Mouse (Mus musculus): Measurements from ENCODE around the gene Baz1b. TPM values are rescaled to one million over a fixed set of nuclear protein-coding genes. Genes with fewer than 3 reads are reported as not detected.

The Baz1b gene
- total and polyA plus RNA-seq, 3 experiments: 13.9 to 46.1 (median 42.3) TPM

DNA sequence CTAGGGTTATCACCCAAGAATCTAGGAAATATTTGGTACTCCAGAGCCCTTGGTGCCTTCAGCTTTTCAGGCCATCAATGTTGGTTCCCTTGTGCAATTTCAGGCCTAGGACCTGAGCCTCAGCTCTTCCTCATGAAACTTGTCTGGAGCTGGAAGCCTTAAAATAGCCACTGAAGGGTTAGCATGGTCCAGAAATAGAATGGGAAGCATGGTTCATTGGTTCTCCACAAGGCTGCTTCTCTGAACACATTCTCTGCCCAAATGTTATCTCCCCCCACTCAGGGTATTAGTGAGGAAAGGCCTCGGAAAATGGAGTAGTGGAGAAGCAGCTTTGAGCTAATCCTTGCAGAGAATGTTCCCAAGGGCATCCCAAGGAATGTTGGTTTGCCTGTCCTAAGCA, 54.4 kb downstream of the Baz1b start:
- Histone ChIP-seq H3K79me2 (replicated peaks; ENCODE audit: control insufficient read depth, insufficient read depth, low read length) (no peaks in the 10 kb centered on the region), H3K9ac (ENCODE audit: low read depth, low read length) (no peak overlapping the region), H3K27ac (peak overlapping the region; percentile 36), H3K36me3 (ENCODE audit: control insufficient read depth, insufficient read depth, low read length) (peaks cover 12% of the 10 kb centered on the region), H3K4me3 (no peak overlapping the region), H3K4me1 (ENCODE audit: control insufficient read depth, insufficient read depth, low read length) (peaks cover 2% of the 10 kb centered on the region; the same call in 1 of the 2 replicates), H3K27me3 (ENCODE audit: control insufficient read depth, insufficient read depth, low read length) (no peaks in the 10 kb centered on the region)
- TF ChIP-seq POLR2A (IDR thresholded peaks at IDR 0.05; ENCODE audit: insufficient read depth, low read depth, low read length): no peak
- no peak for TF ChIP-seq EP300 (IDR thresholded peaks at IDR 0.05; ENCODE audit: insufficient read depth, low read depth, low read length)
- TF ChIP-seq CTCF (IDR thresholded peaks at IDR 0.05): no peak
- intact Hi-C loops (cut with DNase I): no loop called here
- WGBS: 48% methylated on average over 1 of the region's 1 CpGs
- DNase-seq: no peak

DNA sequence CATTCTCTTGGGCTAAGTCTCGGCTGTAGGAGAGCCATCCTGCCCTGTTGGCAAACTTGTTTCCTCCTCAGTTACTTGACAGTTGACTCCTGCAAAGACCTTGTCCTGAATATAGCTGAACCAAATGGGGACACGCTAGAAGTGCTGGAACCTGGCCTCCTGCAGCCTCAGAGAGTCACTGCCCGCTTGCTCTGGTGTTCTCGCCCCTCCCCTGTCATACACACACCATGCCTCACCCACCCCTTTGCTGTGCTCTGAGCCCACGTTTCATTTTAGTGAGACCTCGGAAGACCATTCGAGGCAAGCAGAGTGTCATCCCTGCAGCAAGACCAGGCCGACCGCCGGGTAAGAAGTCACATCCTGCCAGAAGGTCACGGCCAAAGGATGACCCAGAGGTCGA, 55.1 kb downstream of the Baz1b start:
- Histone ChIP-seq H3K4me3 (no peak overlapping the region), H3K27me3 (ENCODE audit: control insufficient read depth, insufficient read depth, low read length) (no peaks in the 10 kb centered on the region), H3K36me3 (ENCODE audit: control insufficient read depth, insufficient read depth, low read length) (peaks cover 12% of the 10 kb centered on the region), H3K9ac (ENCODE audit: low read depth, low read length) (no peak overlapping the region), H3K27ac (no peak overlapping the region), H3K79me2 (replicated peaks; ENCODE audit: control insufficient read depth, insufficient read depth, low read length) (no peaks in the 10 kb centered on the region), H3K4me1 (ENCODE audit: control insufficient read depth, insufficient read depth, low read length) (peaks cover 2% of the 10 kb centered on the region; the same call in 1 of the 2 replicates)
- DNase-seq: no peak
- TF ChIP-seq EP300 (IDR thresholded peaks at IDR 0.05; ENCODE audit: insufficient read depth, low read depth, low read length) (no peak), CTCF (IDR thresholded peaks at IDR 0.05) (no peak), POLR2A (IDR thresholded peaks at IDR 0.05; ENCODE audit: insufficient read depth, low read depth, low read length) (no peak)
- 70% methylated on average over 12 of the region's 12 CpGs for WGBS
- intact Hi-C loops (cut with DNase I): no loop called here

DNA sequence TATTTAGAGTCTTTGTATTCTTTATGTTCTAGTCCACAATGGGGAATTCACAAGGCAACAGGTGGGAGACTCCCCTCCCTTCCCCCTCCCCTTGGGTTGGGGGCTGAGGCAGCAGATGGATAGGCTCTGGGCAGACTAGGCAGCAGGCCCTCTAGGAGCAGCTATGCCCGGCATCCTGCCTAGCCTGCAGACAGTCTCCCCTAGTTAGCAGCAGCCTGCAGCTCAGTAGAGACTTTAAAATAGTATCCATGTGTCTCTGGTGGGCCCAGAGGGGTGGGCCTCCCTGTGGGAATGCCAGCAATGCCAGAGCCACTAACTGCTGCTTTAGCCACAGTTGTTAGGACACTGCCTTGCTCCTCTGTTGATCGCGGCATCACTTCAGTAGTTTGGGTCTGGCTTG, 55.5 kb downstream of the Baz1b start:
- no peaks in the 10 kb centered on the region for H3K27me3 ChIP-seq (ENCODE audit: control insufficient read depth, insufficient read depth, low read length)
- no peak overlapping the region for H3K27ac ChIP-seq
- intact Hi-C loops (cut with DNase I): no loop called here
- TF ChIP-seq POLR2A (IDR thresholded peaks at IDR 0.05; ENCODE audit: insufficient read depth, low read depth, low read length): no peak
- no peak for TF ChIP-seq EP300 (IDR thresholded peaks at IDR 0.05; ENCODE audit: insufficient read depth, low read depth, low read length)
- TF ChIP-seq CTCF (IDR thresholded peaks at IDR 0.05): no peak
- H3K79me2 ChIP-seq (replicated peaks; ENCODE audit: control insufficient read depth, insufficient read depth, low read length): no peaks in the 10 kb centered on the region
- H3K36me3 ChIP-seq (ENCODE audit: control insufficient read depth, insufficient read depth, low read length): peaks cover 12% of the 10 kb centered on the region
- DNase-seq: no peak
- 79% methylated on average over 3 of the region's 3 CpGs for WGBS
- no peak overlapping the region for H3K4me3 ChIP-seq
- no peak overlapping the region for H3K9ac ChIP-seq (ENCODE audit: low read depth, low read length)
- H3K4me1 ChIP-seq (ENCODE audit: control insufficient read depth, insufficient read depth, low read length): peaks cover 2% of the 10 kb centered on the region; the same call in 1 of the 2 replicates

DNA sequence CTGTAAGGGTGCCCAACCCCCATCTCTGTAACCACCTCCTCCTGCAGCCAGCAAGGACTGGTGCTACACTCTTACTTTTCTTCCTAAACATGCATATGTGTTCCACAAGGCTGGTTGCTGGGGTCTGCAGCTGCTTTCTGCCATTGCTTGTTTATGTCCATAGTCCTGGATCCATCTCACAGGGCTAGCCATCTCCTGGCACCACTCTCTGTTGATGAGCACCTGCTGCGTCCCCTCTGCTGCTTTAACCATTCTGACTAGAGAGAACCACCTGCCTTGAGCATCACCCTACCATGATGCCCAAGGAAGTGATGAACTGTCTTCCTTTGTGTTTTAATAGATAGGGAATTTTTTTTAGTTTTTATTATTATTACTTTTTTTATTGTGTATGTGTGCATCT, 56.1 kb downstream of the Baz1b start:
- Histone ChIP-seq H3K36me3 (ENCODE audit: control insufficient read depth, insufficient read depth, low read length) (peaks cover 12% of the 10 kb centered on the region), H3K4me3 (no peak overlapping the region), H3K4me1 (ENCODE audit: control insufficient read depth, insufficient read depth, low read length) (peaks cover 2% of the 10 kb centered on the region; the same call in 1 of the 2 replicates), H3K27me3 (ENCODE audit: control insufficient read depth, insufficient read depth, low read length) (no peaks in the 10 kb centered on the region), H3K27ac (no peak overlapping the region), H3K79me2 (replicated peaks; ENCODE audit: control insufficient read depth, insufficient read depth, low read length) (no peaks in the 10 kb centered on the region), H3K9ac (ENCODE audit: low read depth, low read length) (no peak overlapping the region)
- intact Hi-C loops (cut with DNase I): no loop called here
- WGBS: 94% methylated on average over 1 of the region's 1 CpGs
- DNase-seq: no peak
- TF ChIP-seq CTCF (IDR thresholded peaks at IDR 0.05): no peak
- no peak for TF ChIP-seq EP300 (IDR thresholded peaks at IDR 0.05; ENCODE audit: insufficient read depth, low read depth, low read length)
- TF ChIP-seq POLR2A (IDR thresholded peaks at IDR 0.05; ENCODE audit: insufficient read depth, low read depth, low read length): no peak

DNA sequence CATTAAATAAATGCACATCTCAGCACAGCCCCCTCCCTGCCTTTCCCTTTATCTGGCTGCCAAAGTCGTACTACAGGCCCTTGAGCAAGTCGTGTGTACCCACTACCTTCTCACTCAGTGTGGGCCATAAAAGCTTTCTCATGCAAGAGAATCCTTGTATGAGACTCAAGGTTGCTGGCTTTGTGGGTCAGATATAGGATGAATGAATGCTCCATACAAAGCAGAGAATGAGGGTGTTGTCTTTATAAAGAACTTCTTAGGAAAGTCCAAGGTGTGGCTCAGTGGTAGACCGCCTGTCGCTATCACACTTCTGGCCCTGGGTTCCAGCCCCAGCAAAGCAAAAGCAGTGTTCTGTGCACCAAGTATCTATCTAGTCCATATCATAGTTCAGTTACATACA, 59.5 kb downstream of the Baz1b start:
- no peak for TF ChIP-seq CTCF (IDR thresholded peaks at IDR 0.05)
- no peak for TF ChIP-seq POLR2A (IDR thresholded peaks at IDR 0.05; ENCODE audit: insufficient read depth, low read depth, low read length)
- peaks cover 2% of the 10 kb centered on the region for H3K36me3 ChIP-seq (ENCODE audit: control insufficient read depth, insufficient read depth, low read length)
- no peaks in the 10 kb centered on the region for H3K27me3 ChIP-seq (ENCODE audit: control insufficient read depth, insufficient read depth, low read length)
- H3K4me1 ChIP-seq (ENCODE audit: control insufficient read depth, insufficient read depth, low read length): peaks cover 1% of the 10 kb centered on the region
- intact Hi-C loops (cut with DNase I): no loop called here
- no peaks in the 10 kb centered on the region for H3K79me2 ChIP-seq (replicated peaks; ENCODE audit: control insufficient read depth, insufficient read depth, low read length)
- H3K9ac ChIP-seq (ENCODE audit: low read depth, low read length): no peak overlapping the region
- H3K4me3 ChIP-seq: no peak overlapping the region
- DNase-seq: no peak
- no peak overlapping the region for H3K27ac ChIP-seq
- 62% methylated on average over 4 of the region's 4 CpGs for WGBS

DNA sequence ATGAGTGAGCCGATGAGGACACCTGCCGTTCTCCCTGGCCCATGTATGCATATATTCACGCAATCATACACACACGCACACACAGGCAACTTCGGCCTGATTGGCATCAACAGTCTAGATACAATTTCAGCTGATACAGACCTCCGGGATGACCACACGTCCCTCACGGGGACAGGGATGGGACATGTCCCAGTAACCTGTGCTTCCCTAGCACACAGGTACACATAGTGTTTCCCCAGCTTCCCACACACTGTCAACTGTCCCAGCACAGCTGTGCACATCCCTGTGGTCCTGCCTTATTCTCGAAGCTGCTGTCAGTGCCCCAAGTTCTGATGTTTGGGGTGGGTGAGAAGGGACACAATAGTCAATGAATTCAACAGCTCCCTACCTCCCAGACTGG, 60.3 kb downstream of the Baz1b start:
- peaks cover 1% of the 10 kb centered on the region for H3K4me1 ChIP-seq (ENCODE audit: control insufficient read depth, insufficient read depth, low read length)
- no peaks in the 10 kb centered on the region for H3K27me3 ChIP-seq (ENCODE audit: control insufficient read depth, insufficient read depth, low read length)
- intact Hi-C loops (cut with DNase I): no loop called here
- H3K36me3 ChIP-seq (ENCODE audit: control insufficient read depth, insufficient read depth, low read length): no peaks in the 10 kb centered on the region
- no peaks in the 10 kb centered on the region for H3K79me2 ChIP-seq (replicated peaks; ENCODE audit: control insufficient read depth, insufficient read depth, low read length)
- no peak overlapping the region for H3K27ac ChIP-seq
- DNase-seq: no peak
- TF ChIP-seq POLR2A (IDR thresholded peaks at IDR 0.05; ENCODE audit: insufficient read depth, low read depth, low read length): no peak
- no peak for TF ChIP-seq EP300 (IDR thresholded peaks at IDR 0.05; ENCODE audit: insufficient read depth, low read depth, low read length)
- TF ChIP-seq CTCF (IDR thresholded peaks at IDR 0.05): no peak
- H3K4me3 ChIP-seq: no peak overlapping the region
- WGBS: 74% methylated on average over 9 of the region's 9 CpGs
- no peak overlapping the region for H3K9ac ChIP-seq (ENCODE audit: low read depth, low read length)

Data from heart, adult 2 months (tissue).